Mouse (Mus musculus) CH12.LX (cell line): ENCODE measurements around the gene Hip1. TPM values are rescaled to one million over a fixed set of nuclear protein-coding genes. Genes with fewer than 3 reads are reported as not detected.
"Not testable (repeated sequence)": the region's sequence is repeated elsewhere in the genome, so short reads cannot be mapped to it uniquely, and the experiment has no call there.

Experiments used
- DNase-seq: peaks from one replicate; pipeline ENCODE4 v3.0.0-alpha.2; 2013; ENCODE audit errors: extremely low read depth
- H3K27ac ChIP-seq: 2 replicates; pipeline ENCODE4 v1.5.1; 2012; ENCODE audit warnings: low read depth, mild to moderate bottlenecking, control low read depth, moderate library complexity; ENCODE audit not compliant: insufficient read depth
- H3K27me3 ChIP-seq: replicated peaks from 2 replicates; pipeline ENCODE3; 2012; ENCODE audit warnings: inconsistent platforms
- H3K36me3 ChIP-seq, 2 experiments: replicated peaks in 1 of 2; 2 replicates each; pipeline versions ENCODE3 to v1.6.1; 2012; ENCODE audit warnings: inconsistent platforms in 1 of 2, low read length in 1 of 2, mild to moderate bottlenecking in 1 of 2, mixed read lengths in 1 of 2, moderate library complexity in 1 of 2; ENCODE audit not compliant: control insufficient read depth in 1 of 2, insufficient read depth in 1 of 2
- H3K4me1 ChIP-seq, 2 experiments: 2 replicates each; pipeline ENCODE4 v1.6.1; 2012; ENCODE audit warnings: inconsistent platforms in 1 of 2, moderate library complexity in 1 of 2; ENCODE audit not compliant: insufficient read depth in 2 of 2, control insufficient read depth in 1 of 2
- H3K4me2 ChIP-seq: 2 replicates; pipeline ENCODE4 v1.6.1; 2012; ENCODE audit warnings: low read depth, mild to moderate bottlenecking, control low read depth; ENCODE audit not compliant: poor library complexity, insufficient read depth, severe bottlenecking
- H3K4me3 ChIP-seq, 3 experiments: fragments of 150-350 bp in 1 of 3; sonication (generic) in 1 of 3; replicated peaks in 1 of 3; 2 replicates each; pipeline versions ENCODE3 to v1.5.1; 2011 to 2012; ENCODE audit warnings: low read depth in 2 of 3, low read length in 2 of 3, mild to moderate bottlenecking in 2 of 3, moderate library complexity in 2 of 3, control low read depth in 1 of 3, improper control_type of control experiment in 1 of 3, inconsistent platforms in 1 of 3, mixed read lengths in 1 of 3; ENCODE audit not compliant: poor library complexity in 1 of 3
- H3K79me2 ChIP-seq: replicated peaks from 2 replicates; pipeline ENCODE4 v1.6.1; 2012; ENCODE audit warnings: mild to moderate bottlenecking, moderate library complexity; ENCODE audit not compliant: control insufficient read depth, poor library complexity, insufficient read depth, severe bottlenecking; ENCODE audit errors: extremely low read depth
- H3K9ac ChIP-seq: 2 replicates; pipeline ENCODE4 v1.6.1; 2012; ENCODE audit warnings: low read depth, mild to moderate bottlenecking, control low read depth, moderate library complexity; ENCODE audit not compliant: insufficient read depth
- H3K9me3 ChIP-seq: replicated peaks from 2 replicates; pipeline ENCODE3; 2012; ENCODE audit warnings: low read length, inconsistent platforms, mixed read lengths
- CTCF ChIP-seq, 2 experiments: IDR thresholded peaks in 1 of 2; conservative IDR thresholded peaks in 1 of 2; 2 replicates each; pipeline ENCODE4 v1.5.1; 2011 to 2012; ENCODE audit warnings: low read depth in 2 of 2, low read length in 2 of 2, improper control_type of control experiment in 1 of 2, inconsistent platforms in 1 of 2, mild to moderate bottlenecking in 1 of 2, moderate library complexity in 1 of 2
- ETS1 ChIP-seq: conservative IDR thresholded peaks from 2 replicates; pipeline ENCODE4 v1.6.1; 2012; ENCODE audit warnings: low read depth, mild to moderate bottlenecking, inconsistent platforms, low read length, improper control_type of control experiment, moderate library complexity
- JUND ChIP-seq: conservative IDR thresholded peaks from 2 replicates; pipeline ENCODE4 v1.6.1; 2011; ENCODE audit warnings: low read depth, low read length, improper control_type of control experiment
- MAFK ChIP-seq: IDR thresholded peaks from 2 replicates; pipeline ENCODE4 v1.6.1; 2011; ENCODE audit warnings: low read length, improper control_type of control experiment; ENCODE audit not compliant: insufficient replicate concordance
- MAX ChIP-seq: IDR thresholded peaks from 2 replicates; pipeline ENCODE4 v1.6.1; 2011; ENCODE audit warnings: low read length, improper control_type of control experiment
- MEF2A ChIP-seq: IDR thresholded peaks from 2 replicates; pipeline ENCODE4 v1.6.1; 2014; ENCODE audit warnings: low read depth, mild to moderate bottlenecking, inconsistent platforms, low read length, improper control_type of control experiment, borderline replicate concordance
- MXI1 ChIP-seq: IDR thresholded peaks from 2 replicates; pipeline ENCODE4 v1.6.1; 2011; ENCODE audit warnings: mild to moderate bottlenecking, low read depth, low read length, improper control_type of control experiment
- NELFE ChIP-seq: IDR thresholded peaks from 2 replicates; pipeline ENCODE4 v1.6.1; 2011; ENCODE audit warnings: low read depth, low read length, improper control_type of control experiment
- POLR2A ChIP-seq: IDR thresholded peaks from 2 replicates; pipeline ENCODE4 v1.6.1; 2011; ENCODE audit warnings: low read depth, mild to moderate bottlenecking, improper control_type of control experiment, low read length
- POLR2AphosphoS2 ChIP-seq: IDR thresholded peaks from 2 replicates; pipeline ENCODE4 v1.6.1; 2011; ENCODE audit warnings: low read depth, low read length, improper control_type of control experiment
- SIN3A ChIP-seq: IDR thresholded peaks from 2 replicates; pipeline ENCODE4 v1.6.1; 2012; ENCODE audit warnings: low read length, improper control_type of control experiment, inconsistent platforms
- SMC3 ChIP-seq: IDR thresholded peaks from 2 replicates; pipeline ENCODE4 v1.6.1; 2011; ENCODE audit warnings: low read depth, low read length, improper control_type of control experiment
- TBP ChIP-seq: conservative IDR thresholded peaks from 2 replicates; pipeline ENCODE4 v1.6.1; 2011; ENCODE audit warnings: low read depth, low read length, improper control_type of control experiment
- TCF12 ChIP-seq: IDR thresholded peaks from 2 replicates; pipeline ENCODE4 v1.6.1; 2014; ENCODE audit warnings: low read depth, mild to moderate bottlenecking, inconsistent platforms, low read length, improper control_type of control experiment
- UBTF ChIP-seq: IDR thresholded peaks from 2 replicates; pipeline ENCODE4 v1.6.1; 2012; ENCODE audit warnings: low read depth, mild to moderate bottlenecking, inconsistent platforms, low read length, improper control_type of control experiment, moderate library complexity
- ZC3H11A ChIP-seq: IDR thresholded peaks from 2 replicates; pipeline ENCODE4 v1.6.1; 2012; ENCODE audit warnings: low read depth, mild to moderate bottlenecking, inconsistent platforms, low read length, improper control_type of control experiment
- dilution Hi-C: fragments of 300-500 bp; cut with MboI; formaldehyde crosslinking; loops from 2 replicates; pipeline ENCODE4 v1.14.3; 2020; ENCODE audit warnings: low sequenced_read_pairs; ENCODE audit not compliant: extremely low pct_unique_long_range_greater_than_20kb, extremely low pct_ligation_motif_present
- in situ Hi-C: fragments of 300-500 bp; cut with MboI; formaldehyde crosslinking; loops from 3 replicates; pipeline ENCODE4 v1.14.3; 2019; ENCODE audit warnings: low sequenced_read_pairs, low pct_ligation_motif_present, low pct_unique_long_range_greater_than_20kb, mixed read lengths
- polyA plus RNA-seq: library from polyadenylated mRNA; unstranded; fragments of >175 nt; gene quantifications from 2 replicates; pipeline ENCODE4 v1.2.1, GENCODE M21; 2012; ENCODE audit warnings: low read depth; ENCODE audit not compliant: insufficient read length
- total RNA-seq, 2 experiments: library from RNA; depleted of rRNA; stranded (reverse); fragments of 300-350 nt in 1 of 2; fragments of >200 nt in 1 of 2; gene quantifications; 2 replicates each; pipeline ENCODE4 v1.2.3; 2012 to 2014

The Hip1 gene
- total and polyA plus RNA-seq, 3 experiments: 2.2 to 6.4 (median 3.4) TPM

DNA sequence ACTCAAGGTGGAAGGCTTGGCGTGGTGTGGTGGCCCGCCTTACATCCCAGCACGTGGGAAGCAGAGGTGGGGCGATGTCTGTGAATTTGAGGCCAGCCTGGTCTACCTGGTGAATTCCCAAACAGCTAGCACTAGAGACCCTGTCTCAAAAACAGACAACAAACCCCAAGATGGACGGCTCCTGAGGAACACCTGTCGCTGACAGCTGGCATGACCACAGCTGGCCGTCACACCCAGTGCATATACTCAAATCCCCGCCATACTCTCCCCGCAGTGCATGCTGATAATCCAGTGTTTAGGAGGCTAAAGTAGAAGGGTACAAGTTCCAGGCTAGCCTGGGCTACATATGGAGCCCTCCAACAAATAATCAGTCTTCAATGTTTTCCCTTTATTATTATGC is 88.4 kb downstream of the Hip1 start:
- Histone ChIP-seq H3K9ac (no peak overlapping the region), H3K27me3 (no peaks in the 10 kb centered on the region), H3K9me3 (peaks cover 10% of the 10 kb centered on the region), H3K4me2 (no peak overlapping the region), H3K36me3 (peaks cover 0 to 14% of the 10 kb centered on the region in 2 experiments), H3K79me2 (no peaks in the 10 kb centered on the region), H3K27ac (no peak overlapping the region), H3K4me1 (peaks cover 3 to 11% of the 10 kb centered on the region in 2 experiments; a peak in 3 of 4 replicates), H3K4me3 (no peak overlapping the region)
- TF ChIP-seq SIN3A (no peak), TBP (no peak), MXI1 (no peak), ZC3H11A (no peak), JUND (no peak), POLR2A (no peak), UBTF (no peak), POLR2AphosphoS2 (no peak), MAX (no peak), MAFK (no peak), ETS1 (no peak)
- dilution Hi-C loops: no loop called here
- in situ Hi-C loops: loop anchor here (10.0 kb wide), 1 partner anchor 52 kb away; no protein-coding TSS in a partner anchor
- no peak for DNase-seq

DNA sequence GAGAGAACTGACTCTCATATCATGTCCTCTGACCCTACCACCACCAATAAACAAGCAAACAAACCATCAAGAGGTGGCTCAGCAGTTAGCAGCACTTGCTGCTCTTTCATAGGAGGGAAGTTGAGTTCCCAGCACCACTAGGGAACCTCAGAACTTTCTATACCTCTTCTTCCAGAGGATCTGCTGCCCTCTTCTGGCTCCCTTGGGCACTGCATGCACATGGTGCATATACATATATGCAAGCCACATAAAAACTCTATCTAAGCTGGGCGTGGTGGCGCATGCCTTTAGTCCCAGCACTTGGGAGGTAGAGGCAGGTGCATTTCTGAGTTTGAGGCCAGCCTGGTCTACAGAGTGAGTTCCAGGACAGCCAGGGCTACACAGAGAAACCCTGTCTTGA is 90.7 kb downstream of the Hip1 start:
- Histone ChIP-seq H3K9me3 (peaks cover 12% of the 10 kb centered on the region), H3K4me2 (no peak overlapping the region), H3K4me3 (no peak overlapping the region), H3K4me1 (peaks cover 3 to 11% of the 10 kb centered on the region in 2 experiments; a peak in 3 of 4 replicates), H3K36me3 (peaks cover 4 to 32% of the 10 kb centered on the region in 2 experiments), H3K9ac (no peak overlapping the region), H3K79me2 (no peaks in the 10 kb centered on the region), H3K27me3 (no peaks in the 10 kb centered on the region), H3K27ac (no peak overlapping the region)
- dilution Hi-C loops: no loop called here
- in situ Hi-C loops: loop anchor here (10.0 kb wide), 1 partner anchor 49 kb away; no protein-coding TSS in a partner anchor
- no peak for DNase-seq
- TF ChIP-seq MEF2A: no peak
- no peak for TF ChIP-seq NELFE
- TF ChIP-seq SMC3: no peak
- TF ChIP-seq TCF12: no peak
- TF ChIP-seq CTCF (conservative IDR thresholded peaks at IDR 0.05 in 1 of 2, IDR thresholded peaks at IDR 0.05 in 1 of 2; ENCODE audit: low read depth in 2 of 2, low read length in 2 of 2): peak in 1 of 2 experiments; percentile 24; a peak in 1 of 4 replicates
- TF ChIP-seq, all 38 proteins: peak for 1

DNA sequence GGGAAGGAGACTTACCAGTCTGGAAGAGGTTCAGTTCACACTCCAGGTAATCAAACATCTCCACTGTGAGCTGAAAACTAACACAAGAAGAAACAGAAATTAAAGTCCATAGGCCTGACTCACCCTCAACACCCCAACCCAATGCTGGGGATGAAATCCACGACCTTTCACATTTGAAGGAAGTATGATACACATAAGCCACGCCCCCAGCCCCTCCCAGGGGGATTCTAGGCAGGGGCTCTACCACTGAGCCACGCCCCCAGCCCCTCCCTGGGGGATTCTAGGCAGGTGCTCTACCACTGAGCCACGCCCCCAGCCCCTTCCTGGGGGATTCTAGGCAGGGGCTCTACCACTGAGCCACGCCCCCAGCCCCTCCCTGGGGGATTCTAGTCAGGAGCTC is 93.4 kb downstream of the Hip1 start:
- H3K27ac ChIP-seq, H3K9ac ChIP-seq, H3K4me3 ChIP-seq, dilution Hi-C loops, H3K4me1 ChIP-seq, H3K4me2 ChIP-seq, H3K27me3 ChIP-seq, H3K79me2 ChIP-seq: not testable (repeated sequence)
- Histone ChIP-seq H3K36me3 (peaks cover 4 to 40% of the 10 kb centered on the region in 2 experiments), H3K9me3 (peaks cover 12% of the 10 kb centered on the region)
- DNase-seq: peak; percentile 35
- in situ Hi-C loops: loop anchor here (10.0 kb wide), 1 partner anchor 47 kb away; no protein-coding TSS in a partner anchor
